Mouse (Mus musculus): ENCODE data around the gene B3gnt2.

B3gnt2 gene

DNA sequence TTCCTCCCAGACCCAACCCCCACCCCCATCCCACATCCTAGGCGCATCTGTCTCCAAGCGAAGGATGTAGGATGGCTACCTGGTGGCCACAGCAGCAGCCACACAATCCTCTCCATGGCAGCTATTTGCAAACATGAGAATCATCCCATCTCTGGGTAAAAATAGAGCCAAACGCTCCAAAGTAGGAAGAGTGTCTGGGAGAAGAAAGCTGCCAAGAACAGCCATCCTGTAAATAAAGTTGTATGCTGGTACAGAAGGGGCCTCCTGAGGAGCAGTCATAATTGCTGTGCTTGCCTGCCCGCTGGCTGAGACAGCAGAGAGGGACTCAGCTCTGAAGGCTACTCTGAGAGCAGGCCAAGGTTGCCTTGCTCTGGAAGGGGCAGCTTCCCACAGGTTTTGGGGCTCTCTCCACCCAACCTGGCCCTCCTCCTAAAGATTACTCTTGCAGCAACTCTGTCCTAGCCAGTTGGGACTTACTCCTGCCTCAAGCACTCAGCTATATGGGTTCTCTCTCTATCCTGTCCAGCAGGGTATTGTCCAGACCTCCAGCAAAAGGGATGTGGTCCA lies 33.2 kb downstream of the B3gnt2 start:
- in situ Hi-C loops (cut with MboI; ENCODE audit: low pct_unique_long_range_greater_than_20kb in 1 of 2, low sequenced_read_pairs in 2 of 2, unreplicated experiment in 1 of 2), result no loop called here

DNA sequence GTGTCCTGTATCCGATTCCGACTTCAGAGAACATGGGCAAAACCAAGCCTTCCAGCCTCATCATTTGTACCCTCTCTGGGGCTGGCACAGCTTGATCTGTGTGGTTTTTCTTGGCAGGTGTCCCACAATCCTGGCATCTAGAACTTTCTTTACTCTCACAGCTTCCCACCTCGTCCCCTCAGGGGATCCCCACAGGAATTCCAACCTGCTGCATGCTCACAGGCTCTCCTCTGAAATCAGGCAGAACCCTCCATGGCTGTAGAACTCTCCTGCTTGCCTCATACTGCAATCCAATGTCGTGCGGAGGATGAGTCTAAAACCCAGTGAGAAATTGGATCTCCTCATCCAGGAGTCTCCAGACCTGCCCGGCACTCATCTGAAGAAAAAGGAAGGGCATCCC lies 34.1 kb downstream of the B3gnt2 start:
- in situ Hi-C loops (cut with MboI; ENCODE audit: low pct_unique_long_range_greater_than_20kb in 1 of 2, low sequenced_read_pairs in 2 of 2, unreplicated experiment in 1 of 2), result no loop called here

GRCm38 (mm10) chr11:22826051-22826450 lies 34.7 kb downstream of the B3gnt2 start:
- in situ Hi-C loops (cut with MboI; ENCODE audit: low pct_unique_long_range_greater_than_20kb in 1 of 2, low sequenced_read_pairs in 2 of 2, unreplicated experiment in 1 of 2), result no loop called here

DNA sequence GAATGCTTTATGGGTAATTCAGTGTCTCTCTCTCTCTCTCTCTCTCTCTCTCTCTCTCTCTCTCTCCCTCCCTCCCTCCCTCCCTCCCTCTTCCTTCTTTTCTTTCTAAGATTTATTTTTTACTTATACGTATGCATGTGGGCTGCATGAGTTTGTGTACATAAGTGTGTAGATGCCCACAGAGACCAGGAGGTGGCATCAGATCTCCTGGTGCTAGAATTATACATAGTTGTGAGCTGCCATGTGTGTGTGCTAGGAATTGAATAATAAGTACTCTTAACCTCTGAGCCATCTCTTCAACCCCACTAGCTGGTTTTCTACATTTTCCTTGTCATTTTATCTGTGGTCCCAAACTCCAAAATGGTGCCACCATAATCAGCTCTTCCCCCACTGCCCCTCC lies 35.2 kb downstream of the B3gnt2 start:
- in situ Hi-C loops (cut with MboI; ENCODE audit: low pct_unique_long_range_greater_than_20kb in 1 of 2, low sequenced_read_pairs in 2 of 2, unreplicated experiment in 1 of 2), result no loop called here

- in situ Hi-C loops (cut with MboI; ENCODE audit: low pct_unique_long_range_greater_than_20kb in 1 of 2, low sequenced_read_pairs in 2 of 2, unreplicated experiment in 1 of 2), result no loop called here
Measured at GRCm38 (mm10) chr11:22824049-22824705, 36.6 kb downstream of the B3gnt2 start.

DNA sequence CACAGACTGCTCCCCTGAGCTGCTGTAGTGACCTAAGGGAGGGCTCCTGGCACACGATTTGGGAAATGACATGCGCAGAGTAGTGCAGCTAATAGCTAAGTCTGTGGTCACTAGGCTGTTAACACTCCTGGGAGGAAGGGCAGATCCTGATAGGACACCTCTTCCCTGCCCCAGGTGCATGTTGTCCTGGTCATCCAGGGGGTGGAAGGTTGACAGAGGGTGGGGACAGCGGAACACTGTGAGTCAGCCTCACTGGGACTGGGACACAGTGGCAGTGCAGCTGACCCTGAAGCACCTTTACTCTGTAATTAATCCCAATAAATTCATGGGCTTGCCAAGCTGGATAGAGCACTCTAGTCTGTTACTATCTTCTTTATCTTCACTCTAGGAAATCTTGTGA lies 39.5 kb downstream of the B3gnt2 start:
- in situ Hi-C loops (cut with MboI; ENCODE audit: low pct_unique_long_range_greater_than_20kb in 1 of 2, low sequenced_read_pairs in 2 of 2, unreplicated experiment in 1 of 2), result no loop called here

DNA sequence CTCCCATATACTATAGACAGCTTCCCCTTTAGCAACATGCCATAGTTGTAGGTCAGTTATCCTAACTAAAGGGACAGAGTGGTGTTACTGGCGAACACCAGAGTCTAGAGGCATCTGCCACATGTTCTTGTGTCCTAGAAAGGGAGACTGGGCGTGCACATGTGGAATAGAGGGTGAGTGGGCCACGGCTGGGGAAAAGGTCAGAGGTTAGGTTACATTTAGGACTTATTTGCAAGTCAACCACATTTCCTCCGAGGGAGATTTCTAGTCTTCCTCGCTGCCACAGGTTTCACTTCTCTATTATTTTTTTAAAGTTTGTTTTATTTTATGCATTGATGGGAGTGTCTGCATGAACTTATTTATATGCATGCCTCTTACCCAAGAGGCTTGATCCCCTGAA lies 42.4 kb downstream of the B3gnt2 start:
- in situ Hi-C loops (cut with MboI; ENCODE audit: low pct_unique_long_range_greater_than_20kb in 1 of 2, low sequenced_read_pairs in 2 of 2, unreplicated experiment in 1 of 2), result no loop called here

GRCm38 (mm10) chr11:22815877-22816276 lies 44.9 kb downstream of the B3gnt2 start:
- in situ Hi-C loops (cut with MboI; ENCODE audit: low pct_unique_long_range_greater_than_20kb in 1 of 2, low sequenced_read_pairs in 2 of 2, unreplicated experiment in 1 of 2), result no loop called here

GRCm38 (mm10) chr11:22815143-22815542 lies 45.6 kb downstream of the B3gnt2 start:
- in situ Hi-C loops (cut with MboI; ENCODE audit: low pct_unique_long_range_greater_than_20kb in 1 of 2, low sequenced_read_pairs in 2 of 2, unreplicated experiment in 1 of 2), result no loop called here

DNA sequence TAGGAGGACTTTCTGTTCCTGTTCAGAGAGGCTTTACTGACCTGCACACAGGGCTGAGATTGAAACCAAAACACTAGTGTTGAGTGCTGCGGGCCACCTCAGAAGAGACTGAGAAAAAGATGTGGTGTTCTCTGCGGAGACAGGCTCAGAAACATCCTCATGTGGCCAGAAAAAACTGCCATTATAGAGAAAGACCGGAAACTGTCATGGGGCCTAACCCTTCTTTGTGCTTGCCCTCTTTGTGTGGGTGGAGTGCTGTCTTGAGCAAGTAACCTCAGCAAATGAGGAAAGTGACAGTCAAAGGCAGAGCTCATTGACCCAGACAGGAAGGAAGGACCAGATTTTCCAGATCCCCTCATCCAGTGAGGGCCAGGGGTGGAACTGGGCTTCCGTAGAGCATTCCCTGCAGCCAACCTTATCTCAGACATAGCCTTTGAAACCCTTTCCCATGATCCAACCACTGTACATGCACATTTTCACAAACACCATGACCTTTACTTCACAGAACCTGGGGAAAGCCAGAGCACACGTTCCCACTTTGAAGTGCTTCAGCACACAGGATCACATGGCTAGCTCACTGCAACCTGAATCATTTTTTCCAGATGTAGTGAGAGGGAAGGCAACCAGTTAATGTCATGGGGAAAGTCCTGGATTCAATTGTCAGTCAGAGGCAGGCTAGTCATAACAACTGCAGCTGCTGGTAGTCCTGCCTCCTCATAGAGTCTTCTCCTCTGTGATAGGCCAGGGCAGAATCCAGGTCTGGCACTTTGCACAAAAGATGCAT lies 46.6 kb downstream of the B3gnt2 start:
- in situ Hi-C loops (cut with MboI; ENCODE audit: low pct_unique_long_range_greater_than_20kb in 1 of 2, low sequenced_read_pairs in 2 of 2, unreplicated experiment in 1 of 2), result no loop called here

- in situ Hi-C loops (cut with MboI; ENCODE audit: low pct_unique_long_range_greater_than_20kb in 1 of 2, low sequenced_read_pairs in 2 of 2, unreplicated experiment in 1 of 2), result no loop called here
Measured at GRCm38 (mm10) chr11:22813427-22813826, 47.3 kb downstream of the B3gnt2 start.

GRCm38 (mm10) chr11:22811413-22811812 lies 49.3 kb downstream of the B3gnt2 start:
- in situ Hi-C loops (cut with MboI; ENCODE audit: low pct_unique_long_range_greater_than_20kb in 1 of 2, low sequenced_read_pairs in 2 of 2, unreplicated experiment in 1 of 2), result no loop called here

- in situ Hi-C loops (cut with MboI; ENCODE audit: low pct_unique_long_range_greater_than_20kb in 1 of 2, low sequenced_read_pairs in 2 of 2, unreplicated experiment in 1 of 2), result no loop called here
Measured at GRCm38 (mm10) chr11:22809465-22810096, 51.2 kb downstream of the B3gnt2 start.

DNA sequence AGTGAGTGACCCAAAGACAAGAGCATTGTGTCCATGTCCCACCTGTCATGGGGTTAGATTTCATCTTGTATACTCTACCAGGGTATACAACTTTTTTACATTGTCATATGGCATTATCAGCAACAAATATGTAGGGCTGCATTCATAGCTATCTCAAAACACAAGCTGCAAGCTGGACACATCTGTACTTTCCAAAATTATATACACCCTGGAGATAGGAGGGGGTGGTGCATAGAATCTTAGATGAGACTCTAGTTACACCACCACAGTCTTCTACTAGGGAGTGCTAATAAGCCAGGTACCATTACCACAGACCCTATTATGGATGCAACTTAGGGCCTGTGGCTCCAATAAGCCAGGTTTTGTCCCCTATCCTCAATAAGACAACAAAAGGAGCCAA lies 52.7 kb downstream of the B3gnt2 start:
- in situ Hi-C loops (cut with MboI; ENCODE audit: low pct_unique_long_range_greater_than_20kb in 1 of 2, low sequenced_read_pairs in 2 of 2, unreplicated experiment in 1 of 2), result no loop called here

- in situ Hi-C loops (cut with MboI; ENCODE audit: low pct_unique_long_range_greater_than_20kb in 1 of 2, low sequenced_read_pairs in 2 of 2, unreplicated experiment in 1 of 2), result no loop called here
Measured at GRCm38 (mm10) chr11:22805171-22805570, 55.6 kb downstream of the B3gnt2 start.

- in situ Hi-C loops (cut with MboI; ENCODE audit: low pct_unique_long_range_greater_than_20kb in 1 of 2, low sequenced_read_pairs in 2 of 2, unreplicated experiment in 1 of 2), result no loop called here
Measured at GRCm38 (mm10) chr11:22799987-22800424, 60.8 kb downstream of the B3gnt2 start.

DNA sequence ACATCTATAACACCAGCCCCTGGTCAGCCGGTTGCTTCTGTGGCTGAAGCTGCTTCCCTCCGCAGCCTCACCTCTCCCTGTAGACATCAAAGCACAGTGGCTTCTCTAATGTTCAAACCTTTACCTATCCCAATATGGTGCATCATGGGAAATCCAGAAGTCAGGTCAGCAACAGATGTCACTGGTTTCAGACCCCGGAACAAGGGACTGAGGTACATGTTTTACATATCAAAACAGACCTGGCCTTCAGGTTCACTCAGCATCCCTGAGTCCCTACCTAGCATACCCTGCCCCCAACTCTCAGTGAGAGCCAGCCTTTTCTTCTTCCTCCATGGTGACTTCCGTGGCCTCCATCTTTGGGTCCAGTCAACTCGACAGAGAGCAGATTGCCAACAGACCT lies 61.8 kb downstream of the B3gnt2 start:
- in situ Hi-C loops (cut with MboI; ENCODE audit: low pct_unique_long_range_greater_than_20kb in 1 of 2, low sequenced_read_pairs in 2 of 2, unreplicated experiment in 1 of 2), result no loop called here

- in situ Hi-C loops (cut with MboI; ENCODE audit: low pct_unique_long_range_greater_than_20kb in 1 of 2, low sequenced_read_pairs in 2 of 2, unreplicated experiment in 1 of 2), result no loop called here
Measured at GRCm38 (mm10) chr11:22794734-22795133, 66.0 kb downstream of the B3gnt2 start.

DNA sequence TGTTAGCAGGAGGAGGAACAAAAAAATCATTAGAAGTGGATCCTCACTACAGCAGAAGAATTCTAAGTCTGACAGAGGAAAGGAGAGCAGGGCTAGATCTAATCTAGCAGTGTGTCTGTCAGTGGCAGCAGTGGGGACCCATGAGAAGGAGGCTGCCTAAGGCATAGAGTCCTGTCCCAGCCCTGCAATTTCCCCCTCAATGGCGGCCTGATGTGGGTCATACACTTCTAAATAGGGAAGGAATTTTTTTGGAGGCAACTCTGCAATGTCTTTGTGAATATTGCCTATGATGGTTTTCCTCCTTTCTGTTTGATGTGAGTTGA lies 66.9 kb downstream of the B3gnt2 start:
- in situ Hi-C loops (cut with MboI; ENCODE audit: low pct_unique_long_range_greater_than_20kb in 1 of 2, low sequenced_read_pairs in 2 of 2, unreplicated experiment in 1 of 2), result no loop called here
